Mouse (Mus musculus) liver, adult (tissue): Measurements from ENCODE around the gene Ccdc73.

ENCODE experiments used
- GATA4 ChIP-seq: IDR thresholded peaks from 2 replicates; pipeline ENCODE4 v1.6.1; 2014; ENCODE audit warnings: mild to moderate bottlenecking, low read length; ENCODE audit not compliant: insufficient replicate concordance

The Ccdc73 gene

DNA sequence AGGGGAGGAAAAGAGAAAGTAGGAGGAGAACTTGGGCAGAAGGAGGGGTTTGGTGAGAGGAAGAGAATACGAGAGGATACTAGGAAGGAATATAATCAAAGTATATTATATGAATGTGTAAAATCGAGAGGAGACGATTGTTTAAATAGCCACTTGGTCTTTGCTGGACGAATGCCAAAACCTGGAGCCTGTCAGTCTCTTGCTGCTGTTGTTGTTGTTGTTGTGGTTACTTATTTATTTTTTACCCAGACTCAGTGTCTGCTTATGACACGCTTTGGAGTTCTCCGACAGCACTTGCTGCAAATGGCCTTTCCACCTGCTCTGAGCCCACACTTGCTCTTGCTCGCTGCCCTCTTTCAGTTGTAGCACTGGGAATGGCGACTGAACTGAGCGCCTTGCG, 7.2 kb upstream of the Ccdc73 start:
- TF ChIP-seq GATA4 = no peak

DNA sequence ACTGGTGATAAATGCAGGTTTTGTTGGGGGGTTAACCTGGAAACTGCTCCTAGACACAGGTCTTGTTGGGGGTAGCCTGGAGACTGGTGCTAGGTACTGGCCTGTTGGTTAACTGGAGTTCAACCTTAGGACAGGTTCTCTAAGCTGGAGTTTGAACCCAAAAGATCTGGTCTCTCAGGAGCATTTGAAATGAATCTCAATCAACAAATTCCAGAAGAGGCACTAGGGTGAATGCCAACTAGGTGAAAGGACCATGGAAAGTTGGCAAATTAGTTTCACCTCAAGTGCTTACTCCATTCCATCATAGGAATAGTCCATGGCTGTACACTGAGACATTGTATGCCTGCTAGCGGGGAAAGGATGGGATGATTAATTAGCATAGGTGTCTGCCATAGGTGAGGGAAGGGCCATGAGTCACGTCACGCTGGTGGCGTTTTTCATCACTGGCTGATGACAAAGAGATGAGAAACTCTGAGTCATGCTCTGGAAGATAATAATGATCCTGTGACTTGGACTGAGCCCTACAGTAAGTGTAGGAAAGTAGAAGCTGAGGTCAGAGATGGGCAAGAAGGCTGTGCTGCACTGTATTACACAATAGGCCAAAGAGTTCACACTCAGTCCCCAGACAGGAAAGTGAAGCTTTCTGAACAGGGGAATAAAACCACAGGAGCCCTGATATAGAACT, 3.3 kb upstream of the Ccdc73 start:
- TF ChIP-seq GATA4 = no peak

DNA sequence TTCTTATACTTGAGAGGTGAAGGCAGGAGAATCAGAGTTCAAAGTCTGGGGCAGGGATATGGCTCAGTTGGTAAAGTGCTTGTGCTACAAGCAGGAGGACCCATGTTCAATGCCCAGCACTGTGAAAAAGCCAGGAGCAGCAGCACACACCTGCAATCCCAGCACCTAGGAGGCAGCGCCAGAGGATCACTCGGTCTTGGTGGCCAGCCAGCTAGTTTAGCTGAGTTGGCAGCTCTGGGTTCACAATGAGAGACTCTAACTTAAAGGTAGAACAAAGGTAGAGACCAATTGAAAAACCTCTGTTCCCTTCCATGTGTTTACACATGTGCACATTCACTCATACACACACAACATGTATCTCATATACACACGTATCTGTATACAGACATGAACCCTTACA, 1.5 kb downstream of the Ccdc73 start:
- no peak for TF ChIP-seq GATA4

DNA sequence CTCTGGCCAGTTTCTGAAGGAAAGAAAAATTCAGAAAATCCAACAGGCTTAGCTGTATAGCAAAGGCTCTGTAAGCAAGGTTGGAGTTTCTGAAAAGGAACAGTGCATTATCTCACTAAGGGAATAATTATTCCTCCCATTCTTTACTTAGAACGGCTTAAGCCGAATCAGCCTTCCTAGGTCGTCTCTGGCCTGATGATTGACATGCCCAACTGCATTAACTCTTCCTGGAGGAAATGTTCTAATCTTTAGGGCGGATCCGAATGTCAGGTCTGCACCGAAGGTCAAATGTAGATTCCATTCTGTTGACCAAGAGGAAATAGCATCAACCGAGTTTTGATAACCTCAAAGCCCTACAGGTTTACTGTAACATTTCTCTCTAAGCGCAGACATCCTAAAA, 11.2 kb downstream of the Ccdc73 start:
- TF ChIP-seq GATA4 = no peak

DNA sequence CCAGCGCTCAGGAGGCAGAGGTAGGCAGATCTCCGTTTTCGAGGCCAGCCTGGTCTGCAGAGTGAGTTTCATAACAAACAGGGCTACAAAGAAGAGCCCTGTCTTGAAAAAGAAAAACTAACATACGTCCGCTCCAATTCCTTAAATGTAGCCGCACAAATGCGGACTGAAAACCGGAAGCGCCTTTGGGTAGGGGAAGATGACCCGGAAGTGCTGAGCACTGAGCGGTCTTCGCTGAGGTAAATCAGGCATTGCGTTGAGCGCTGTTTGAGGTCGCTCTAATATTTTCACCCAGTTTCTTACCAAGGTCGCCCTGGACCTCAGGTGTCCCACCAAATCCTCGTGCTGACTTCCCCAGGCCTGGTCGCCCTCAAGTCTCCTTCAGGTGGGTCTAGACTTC, 18.5 kb downstream of the Ccdc73 start:
- TF ChIP-seq GATA4 = no peak

DNA sequence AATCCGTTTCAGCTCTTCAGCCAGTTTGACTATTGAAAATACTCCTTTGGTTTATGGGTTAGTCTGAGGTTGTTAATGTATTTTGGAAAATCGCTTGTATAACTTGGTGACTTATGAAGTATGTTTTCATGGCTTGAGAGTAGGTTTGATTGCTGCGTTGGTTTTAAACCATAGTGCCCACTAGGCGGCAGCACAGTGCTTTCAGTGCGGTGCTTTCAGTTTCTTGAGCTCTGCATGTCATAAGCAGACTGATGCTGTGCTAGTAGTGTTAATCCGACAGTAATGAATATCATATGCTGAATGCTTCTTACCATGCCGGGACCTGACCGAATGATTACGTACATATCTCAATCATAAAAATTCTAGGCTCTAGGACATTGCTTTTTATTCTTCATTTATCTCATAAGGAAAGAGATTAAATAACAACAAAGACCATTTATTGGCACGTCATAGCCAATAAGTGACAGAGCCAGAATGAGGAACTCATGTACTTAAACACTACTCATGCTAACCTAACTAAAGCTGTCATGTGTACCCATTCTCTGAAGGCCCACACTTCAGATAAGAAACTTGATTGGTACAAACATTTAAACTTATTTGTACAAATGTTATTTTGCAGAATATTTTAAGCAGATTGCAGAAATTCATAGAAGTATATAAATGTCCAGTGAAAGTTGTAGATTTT, 20.4 kb downstream of the Ccdc73 start:
- TF ChIP-seq GATA4 = no peak

DNA sequence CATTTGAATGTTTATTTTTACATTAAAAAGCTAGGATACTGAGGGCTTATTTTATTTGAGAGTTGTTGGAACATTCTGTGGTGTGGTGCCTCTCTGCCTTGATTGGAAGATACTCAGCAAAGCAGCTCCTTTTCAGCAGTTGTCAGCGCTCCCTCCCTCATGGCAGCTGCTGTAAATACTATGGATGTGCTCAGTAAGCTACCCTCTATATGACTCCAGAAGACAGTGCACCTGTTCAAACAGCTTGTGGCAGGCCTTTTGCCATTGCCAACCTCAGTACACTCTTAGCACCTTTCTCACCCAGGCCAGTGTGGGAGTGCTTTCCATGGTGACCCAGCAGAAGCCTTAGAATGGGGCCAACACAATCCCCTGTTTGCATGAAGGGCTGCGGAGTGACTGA, 32.4 kb downstream of the Ccdc73 start:
- no peak for TF ChIP-seq GATA4

DNA sequence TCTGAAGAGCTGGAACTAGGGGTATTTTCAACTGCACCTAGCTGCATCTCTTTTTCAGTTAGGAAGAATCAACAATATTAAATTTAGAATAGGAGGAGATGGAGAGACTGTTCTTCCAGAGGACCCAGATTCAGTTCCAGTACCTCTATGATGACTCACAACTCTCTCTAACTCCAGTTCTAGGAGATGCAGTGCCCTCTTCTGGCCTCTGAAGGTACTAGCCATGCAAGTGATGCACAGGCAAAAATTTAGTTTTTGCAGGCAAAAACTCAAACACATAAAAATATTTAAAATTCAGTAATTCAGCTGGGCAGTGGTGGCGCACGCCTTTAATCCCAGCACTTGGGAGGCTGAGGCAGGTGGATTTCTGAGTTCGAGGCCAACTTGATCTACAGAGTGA, 48.1 kb downstream of the Ccdc73 start:
- no peak for TF ChIP-seq GATA4

DNA sequence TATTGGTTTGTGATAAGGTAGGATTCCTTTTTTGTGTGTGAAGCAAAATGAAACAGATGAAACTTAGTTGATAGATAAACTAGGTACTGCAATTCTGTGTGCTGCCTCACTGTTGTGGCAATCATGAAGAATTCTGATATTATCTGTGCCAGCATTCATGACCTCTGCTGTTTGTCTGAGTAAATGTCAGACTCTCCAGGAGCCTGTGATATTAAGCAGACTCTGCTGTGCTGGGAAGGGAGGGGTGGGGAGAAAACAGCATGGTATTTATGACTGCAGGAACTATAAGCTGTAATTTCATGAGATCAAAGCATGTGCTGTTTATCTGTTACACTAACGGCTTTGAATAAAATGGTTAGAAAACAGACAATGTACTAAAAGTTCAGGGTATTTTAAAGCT, 96.9 kb downstream of the Ccdc73 start:
- no peak for TF ChIP-seq GATA4

DNA sequence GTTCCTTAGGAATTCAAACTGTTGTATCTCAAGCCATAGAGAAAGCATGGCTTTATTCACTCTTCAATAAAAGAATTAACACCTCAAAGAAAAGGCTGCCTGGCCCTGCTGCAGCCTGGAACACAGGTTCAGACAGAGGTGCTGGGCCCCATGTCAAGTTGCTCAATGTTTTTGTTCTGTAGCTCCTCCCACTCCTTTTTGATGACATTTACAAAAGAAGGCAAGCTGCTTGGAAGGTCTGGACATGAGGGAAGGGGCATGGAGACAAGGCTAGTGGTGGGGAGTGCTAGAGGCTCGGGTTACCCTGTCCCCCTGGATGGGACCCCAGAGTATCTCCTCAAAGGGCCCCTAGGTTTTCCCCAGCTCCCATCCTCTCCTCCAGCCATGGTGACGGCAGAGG, 114.1 kb downstream of the Ccdc73 start:
- no peak for TF ChIP-seq GATA4

DNA sequence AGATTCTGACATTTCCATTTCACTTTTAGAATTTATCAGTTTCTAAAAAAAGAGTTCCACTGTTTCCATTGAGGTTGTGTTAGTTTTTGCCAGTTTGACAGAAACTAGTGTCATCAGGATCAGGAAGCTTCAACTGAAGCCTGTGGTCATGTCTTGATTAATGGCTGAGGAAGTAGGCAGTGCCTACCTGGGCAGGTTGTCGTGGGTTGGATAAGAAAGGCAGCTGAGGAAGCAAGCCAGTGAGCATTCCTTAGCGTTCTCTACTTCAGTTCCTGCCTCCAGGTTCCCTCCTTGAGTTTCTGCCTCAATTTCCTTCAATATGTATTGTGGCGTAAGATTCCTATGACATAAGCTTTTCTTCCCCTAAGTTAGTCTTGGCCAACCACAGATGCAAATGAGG, 118.2 kb downstream of the Ccdc73 start:
- no peak for TF ChIP-seq GATA4

DNA sequence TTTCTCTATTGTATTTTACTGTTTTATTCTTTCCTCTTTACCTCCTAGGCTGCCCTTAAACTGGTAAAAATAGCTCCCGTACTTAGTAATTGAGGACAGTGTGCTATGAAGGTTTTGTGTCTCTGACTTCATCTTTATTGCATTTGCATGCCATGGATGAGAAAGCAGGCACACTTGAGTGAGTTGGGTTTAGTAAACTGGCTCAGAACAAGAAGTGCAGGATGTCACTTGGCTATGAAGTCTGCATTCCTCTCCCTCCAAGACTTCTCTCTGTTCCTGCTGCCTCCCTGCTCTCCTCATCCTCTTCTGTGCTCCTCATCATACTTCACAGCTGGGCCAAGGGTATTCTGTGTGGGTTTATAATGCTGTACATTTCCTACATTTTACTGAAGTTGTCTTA, 121.4 kb downstream of the Ccdc73 start:
- TF ChIP-seq GATA4 = no peak

DNA sequence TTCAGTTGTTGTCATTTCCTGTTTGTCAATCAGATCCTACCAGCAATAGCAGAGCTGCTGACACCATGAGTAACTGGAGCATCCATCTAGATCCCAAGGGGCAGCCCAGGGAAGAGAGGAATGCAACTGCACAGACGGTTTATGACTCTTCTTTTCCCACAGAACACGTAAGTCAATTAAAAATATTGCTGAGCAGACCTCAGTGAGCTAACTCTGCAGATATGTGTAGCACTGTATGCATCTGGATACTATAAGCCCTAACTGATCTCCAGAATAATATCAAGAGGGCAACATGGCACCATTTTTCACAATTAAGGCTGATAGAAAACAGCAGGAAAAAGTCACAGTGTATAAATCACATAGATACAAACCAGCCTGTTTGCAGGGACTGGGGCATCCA, 126.8 kb downstream of the Ccdc73 start:
- no peak for TF ChIP-seq GATA4

DNA sequence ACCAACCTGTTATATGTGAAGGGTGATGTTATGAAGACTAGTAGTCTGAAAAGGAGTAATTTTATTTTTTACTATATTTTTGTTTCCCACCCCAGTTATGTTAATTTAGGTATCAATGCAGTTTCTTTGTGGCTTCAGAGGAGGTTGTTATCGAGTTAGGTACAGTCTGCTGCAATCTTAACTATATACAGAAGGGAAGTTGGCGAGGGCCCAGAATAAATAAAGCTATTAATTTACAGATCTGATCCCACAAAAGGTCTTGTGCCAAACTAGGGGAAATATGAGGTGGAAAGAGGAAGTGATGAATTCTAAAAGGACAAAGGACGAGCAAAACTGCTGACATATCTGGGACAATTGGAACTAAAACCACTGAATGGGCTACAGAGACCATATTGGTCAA, 128.6 kb downstream of the Ccdc73 start:
- TF ChIP-seq GATA4 = no peak

DNA sequence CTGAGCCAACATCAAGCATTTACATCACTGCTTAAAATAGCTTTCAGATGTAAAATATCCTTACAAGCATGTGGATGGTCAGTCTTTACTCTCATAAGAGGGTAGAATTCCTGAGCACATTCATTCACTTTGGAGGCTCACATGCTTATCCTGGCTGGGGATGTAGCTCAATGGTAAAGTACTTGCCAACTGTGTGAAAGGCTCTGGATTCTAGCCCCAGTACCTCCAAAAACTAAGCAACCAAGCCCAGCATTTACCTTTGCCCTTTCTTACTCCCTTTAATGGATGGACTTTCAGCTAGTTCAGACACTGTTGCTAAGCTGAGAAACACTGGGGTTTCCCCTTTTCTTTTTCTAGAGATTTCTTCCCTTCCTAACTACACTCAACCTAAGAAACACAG, 139.6 kb downstream of the Ccdc73 start:
- no peak for TF ChIP-seq GATA4

DNA sequence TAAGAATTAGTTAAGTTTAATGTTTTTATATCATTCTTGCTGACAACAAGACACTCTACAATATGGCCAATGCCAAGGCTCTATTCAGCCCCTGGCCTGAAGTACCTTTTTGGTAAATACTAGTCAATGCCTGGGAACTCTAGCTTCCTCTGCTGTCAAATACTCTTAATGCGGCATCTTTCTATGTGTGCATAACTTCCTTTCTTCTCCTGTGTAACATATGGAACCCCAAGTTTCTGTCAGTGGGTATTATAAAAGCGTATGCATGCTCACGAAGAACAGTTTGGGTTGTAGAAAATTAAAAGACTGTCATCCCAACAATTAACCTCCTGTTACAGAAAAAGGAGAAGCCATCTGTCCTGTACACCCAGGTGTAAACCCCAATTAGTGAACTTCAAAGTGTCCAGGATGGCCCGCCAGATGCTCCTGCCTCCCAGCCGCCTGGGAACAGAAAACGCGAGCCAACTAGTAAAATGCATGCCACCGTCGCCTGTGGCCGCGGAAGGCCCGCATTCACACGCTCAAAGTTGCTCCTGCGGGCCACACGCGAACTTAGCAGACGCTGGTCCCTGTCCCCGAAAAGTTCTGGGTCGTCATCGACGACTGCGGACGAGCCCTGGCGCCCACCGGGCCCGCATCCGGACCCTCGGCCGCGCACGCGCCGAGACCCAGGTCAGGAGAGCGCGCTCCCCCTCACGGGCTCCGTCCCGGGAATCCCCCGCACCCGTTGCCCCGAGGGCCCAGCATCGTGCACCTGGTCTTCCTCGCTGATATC, 148.8 kb downstream of the Ccdc73 start:
- no peak for TF ChIP-seq GATA4
